Mouse (Mus musculus) intestine, embryonic 16.5 days (tissue): ENCODE measurements around the gene Ndufv3. TPM values are rescaled to one million over a fixed set of nuclear protein-coding genes. Genes with fewer than 3 reads are reported as not detected.

Experiments
- ATAC-seq: fragments of 200-750 bp; cut with Nextera tagmentation; 2 replicates; pipeline ENCODE4 v1.8.0; 2017; ENCODE audit warnings: moderate TSS enrichment, moderate library complexity
- H3K27ac ChIP-seq: fragments of 300-500 bp; sonication (generic); 2 replicates; pipeline ENCODE4 v1.5.1; 2014; ENCODE audit warnings: mild to moderate bottlenecking, low read length
- H3K27me3 ChIP-seq: fragments of 300-500 bp; sonication (generic); replicated peaks from 2 replicates; pipeline ENCODE4 v1.6.1; 2014; ENCODE audit warnings: low read length, control low read depth, mixed read lengths; ENCODE audit not compliant: control insufficient read depth, insufficient read depth
- H3K36me3 ChIP-seq: fragments of 300-500 bp; sonication (generic); 2 replicates; pipeline ENCODE4 v1.6.1; 2014; ENCODE audit warnings: low read length, control low read depth; ENCODE audit not compliant: control insufficient read depth, insufficient read depth
- H3K4me1 ChIP-seq: fragments of 300-500 bp; sonication (generic); 2 replicates; pipeline ENCODE4 v1.6.1; 2014; ENCODE audit warnings: low read length, control low read depth, mixed read lengths; ENCODE audit not compliant: control insufficient read depth, insufficient read depth
- H3K4me2 ChIP-seq: fragments of 300-500 bp; sonication (generic); 2 replicates; pipeline ENCODE4 v1.6.1; 2014; ENCODE audit warnings: low read depth, low read length, control low read depth
- H3K4me3 ChIP-seq: fragments of 300-500 bp; sonication (generic); 2 replicates; pipeline ENCODE4 v1.5.1; 2014; ENCODE audit warnings: mild to moderate bottlenecking, low read length
- H3K9ac ChIP-seq: fragments of 300-500 bp; sonication (generic); 2 replicates; pipeline ENCODE4 v1.6.1; 2014; ENCODE audit warnings: low read depth, low read length
- H3K9me3 ChIP-seq: fragments of 300-500 bp; sonication (generic); 2 replicates; pipeline ENCODE4 v1.6.1; 2016; ENCODE audit warnings: low read length, control low read depth; ENCODE audit not compliant: control insufficient read depth
- WGBS: fragments of 180-500 bp; shearing (Covaris S2); extraction: QIAGEN DNeasy Blood & Tissue Kit; methylation state at CpG from one replicate; pipeline ENCODE4 v1.1.7; 2014; 5-methylcytosine and 5-hydroxymethylcytosine counted together
- polyA plus RNA-seq: library from polyadenylated mRNA; unstranded; fragments of >200 nt; fragmentation: Nextera tagmentation; extraction: Ambion mirVana; gene quantifications from 2 replicates; pipeline ENCODE4 v1.2.1, GENCODE M21; 2015

Gene Ndufv3
- polyA plus RNA-seq, 1 experiment from 2014 or later, result 467 TPM

DNA sequence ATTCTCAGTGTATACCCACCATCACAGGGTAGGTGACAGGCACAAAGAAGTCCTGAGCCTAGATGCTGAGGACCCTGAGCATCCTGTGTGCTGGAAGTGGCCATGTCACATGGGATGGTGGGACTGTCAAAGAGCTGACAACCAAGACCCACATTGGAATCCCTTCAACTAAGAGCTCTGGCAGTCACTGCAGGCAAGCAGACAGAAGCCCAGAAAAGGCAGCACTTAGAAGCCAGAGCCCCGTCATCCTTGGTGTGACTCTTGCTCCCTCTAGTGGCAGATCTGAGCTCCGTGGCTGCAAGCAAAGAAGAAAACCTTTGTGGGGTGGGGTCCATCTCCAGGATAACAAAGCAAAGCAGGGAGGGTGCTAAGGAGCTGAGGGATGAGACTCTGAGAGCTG, 27.5 kb upstream of the Ndufv3 start:
- Histone ChIP-seq H3K27ac (no peak overlapping the region), H3K9me3 (no peaks in the 10 kb centered on the region), H3K4me2 (no peak overlapping the region), H3K36me3 (peaks cover 5% of the 10 kb centered on the region; the same call in 1 of the 2 replicates), H3K9ac (no peak overlapping the region; the same call in 1 of the 2 replicates), H3K4me3 (no peak overlapping the region), H3K27me3 (no peaks in the 10 kb centered on the region), H3K4me1 (no peaks in the 10 kb centered on the region)
- peak; percentile 43 for ATAC-seq
- 0% methylated on average over 2 of the region's 2 CpGs for WGBS

DNA sequence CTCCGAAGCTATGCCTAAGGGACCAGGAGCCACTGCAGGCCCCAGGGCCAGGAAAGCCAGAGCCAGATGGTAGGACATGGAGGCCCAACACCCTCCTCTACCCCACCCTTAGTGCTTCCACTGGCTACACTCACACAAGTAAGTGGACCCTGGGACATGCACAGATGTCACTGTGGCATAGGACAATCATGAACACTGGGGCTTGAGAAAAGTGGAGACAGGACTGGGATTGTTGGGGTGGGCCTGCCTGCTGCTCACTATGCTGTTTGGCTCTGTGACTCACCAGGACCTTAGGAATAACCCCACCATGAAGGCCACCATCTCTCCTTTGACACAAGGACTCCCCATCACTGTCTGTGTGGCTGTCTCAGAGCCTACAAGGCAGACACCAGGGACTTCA, 24.9 kb upstream of the Ndufv3 start:
- 88% methylated on average over 1 of the region's 1 CpGs for WGBS
- H3K9me3 ChIP-seq, result no peaks in the 10 kb centered on the region
- no peak overlapping the region for H3K4me2 ChIP-seq
- H3K36me3 ChIP-seq, result peaks cover 11% of the 10 kb centered on the region
- ATAC-seq, result no peak
- no peak overlapping the region for H3K27ac ChIP-seq
- no peak overlapping the region for H3K9ac ChIP-seq
- H3K27me3 ChIP-seq, result no peaks in the 10 kb centered on the region
- H3K4me1 ChIP-seq, result no peaks in the 10 kb centered on the region
- no peak overlapping the region for H3K4me3 ChIP-seq

DNA sequence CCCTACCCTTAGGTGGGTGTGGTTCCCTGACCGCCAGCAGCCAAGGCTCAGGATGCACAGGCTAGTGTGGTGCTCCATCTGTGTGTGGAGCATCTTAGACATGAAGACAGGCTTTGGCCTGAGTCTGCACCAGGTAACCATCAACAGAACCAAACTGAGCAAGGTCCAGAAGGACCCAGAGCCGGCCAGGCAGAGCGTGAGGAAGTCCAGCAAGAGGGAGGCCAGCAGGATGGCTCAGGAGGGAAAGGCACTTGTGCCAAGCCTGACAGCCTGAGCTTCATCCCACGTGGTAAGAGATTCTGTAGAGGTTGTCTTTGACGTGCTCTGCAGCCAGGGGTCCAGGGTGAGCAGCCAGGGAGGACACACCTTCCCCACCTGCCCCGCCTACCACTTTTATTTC, 22.2 kb upstream of the Ndufv3 start:
- Histone ChIP-seq H3K36me3 (peaks cover 24% of the 10 kb centered on the region), H3K27ac (no peak overlapping the region), H3K4me1 (no peaks in the 10 kb centered on the region), H3K9ac (no peak overlapping the region), H3K4me2 (no peak overlapping the region), H3K4me3 (no peak overlapping the region), H3K27me3 (no peaks in the 10 kb centered on the region), H3K9me3 (no peaks in the 10 kb centered on the region)
- no peak for ATAC-seq
- WGBS, result 83% methylated on average over 6 of the region's 6 CpGs

DNA sequence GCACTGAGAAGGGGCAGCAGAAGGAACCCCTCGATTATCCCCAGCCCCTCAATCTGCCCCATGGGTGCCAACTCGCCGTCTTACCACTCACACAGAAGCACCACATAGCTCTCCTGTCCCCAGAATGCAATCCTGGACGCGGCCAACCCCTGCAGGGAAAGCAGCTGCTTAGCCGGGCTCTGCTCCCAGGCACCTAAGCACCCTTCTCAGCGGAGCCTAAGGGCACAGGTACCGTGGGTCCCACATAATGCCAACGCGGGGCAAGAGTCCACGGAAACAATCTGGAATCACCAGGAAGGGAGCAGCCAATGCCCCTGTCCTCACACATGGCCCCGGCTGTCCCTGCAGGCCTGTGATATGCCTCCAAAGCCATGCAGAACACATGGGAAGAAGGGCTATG, 20.2 kb upstream of the Ndufv3 start:
- H3K9ac ChIP-seq, result no peak overlapping the region
- no peak overlapping the region for H3K27ac ChIP-seq
- no peaks in the 10 kb centered on the region for H3K27me3 ChIP-seq
- no peaks in the 10 kb centered on the region for H3K4me1 ChIP-seq
- no peak for ATAC-seq
- 95% methylated on average over 12 of the region's 12 CpGs for WGBS
- no peaks in the 10 kb centered on the region for H3K9me3 ChIP-seq
- H3K4me3 ChIP-seq, result no peak overlapping the region
- H3K4me2 ChIP-seq, result no peak overlapping the region
- peaks cover 27% of the 10 kb centered on the region for H3K36me3 ChIP-seq

DNA sequence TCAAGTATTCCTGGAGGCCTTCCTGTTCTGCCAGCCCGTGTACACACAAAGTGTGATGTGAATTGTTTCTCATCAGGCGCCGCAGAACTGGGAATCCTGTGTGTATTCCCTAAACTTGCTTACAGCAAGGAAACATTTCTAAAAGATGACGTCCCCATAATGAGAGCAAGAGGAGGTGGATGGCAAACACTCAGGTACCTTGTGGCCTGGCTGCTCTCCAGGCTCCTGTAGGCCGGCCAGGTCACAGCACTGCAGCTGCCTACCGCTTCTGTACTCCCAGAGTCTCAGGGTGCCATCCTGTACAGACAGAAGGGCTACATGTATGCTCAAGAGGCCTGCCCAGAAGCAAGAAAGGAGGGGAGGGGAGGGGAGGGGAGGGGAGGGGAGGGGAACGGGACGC, 19.5 kb upstream of the Ndufv3 start:
- no peaks in the 10 kb centered on the region for H3K9me3 ChIP-seq
- no peak overlapping the region for H3K4me2 ChIP-seq
- H3K9ac ChIP-seq, result no peak overlapping the region
- H3K36me3 ChIP-seq, result peaks cover 28% of the 10 kb centered on the region
- no peaks in the 10 kb centered on the region for H3K4me1 ChIP-seq
- no peak overlapping the region for H3K27ac ChIP-seq
- ATAC-seq, result no peak
- WGBS, result 90% methylated on average over 8 of the region's 8 CpGs
- no peaks in the 10 kb centered on the region for H3K27me3 ChIP-seq
- H3K4me3 ChIP-seq, result no peak overlapping the region

DNA sequence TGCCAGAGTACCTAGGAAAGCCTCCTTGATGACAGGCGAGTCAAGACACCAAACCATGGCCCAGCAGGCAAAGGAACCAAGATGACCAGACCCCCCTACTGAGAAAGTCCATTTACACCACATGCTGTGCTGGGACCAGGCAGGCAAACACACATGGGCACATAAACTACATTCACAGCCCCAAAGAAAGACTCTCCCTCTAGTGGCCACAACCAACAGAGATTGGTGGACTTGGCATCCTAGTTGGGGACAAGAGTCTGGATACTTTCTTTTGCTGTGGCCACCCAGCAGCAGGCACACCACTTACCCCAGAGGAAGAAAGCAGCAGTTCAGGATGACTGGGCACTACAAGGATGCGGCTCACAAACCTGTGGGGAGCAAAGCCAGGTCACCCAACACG, 19.0 kb upstream of the Ndufv3 start:
- no peaks in the 10 kb centered on the region for H3K9me3 ChIP-seq
- H3K9ac ChIP-seq, result no peak overlapping the region
- H3K4me2 ChIP-seq, result no peak overlapping the region
- peaks cover 31% of the 10 kb centered on the region for H3K36me3 ChIP-seq
- H3K4me3 ChIP-seq, result no peak overlapping the region
- H3K4me1 ChIP-seq, result no peaks in the 10 kb centered on the region
- no peak for ATAC-seq
- WGBS, result 90% methylated on average over 3 of the region's 3 CpGs
- H3K27ac ChIP-seq, result no peak overlapping the region
- H3K27me3 ChIP-seq, result no peaks in the 10 kb centered on the region

DNA sequence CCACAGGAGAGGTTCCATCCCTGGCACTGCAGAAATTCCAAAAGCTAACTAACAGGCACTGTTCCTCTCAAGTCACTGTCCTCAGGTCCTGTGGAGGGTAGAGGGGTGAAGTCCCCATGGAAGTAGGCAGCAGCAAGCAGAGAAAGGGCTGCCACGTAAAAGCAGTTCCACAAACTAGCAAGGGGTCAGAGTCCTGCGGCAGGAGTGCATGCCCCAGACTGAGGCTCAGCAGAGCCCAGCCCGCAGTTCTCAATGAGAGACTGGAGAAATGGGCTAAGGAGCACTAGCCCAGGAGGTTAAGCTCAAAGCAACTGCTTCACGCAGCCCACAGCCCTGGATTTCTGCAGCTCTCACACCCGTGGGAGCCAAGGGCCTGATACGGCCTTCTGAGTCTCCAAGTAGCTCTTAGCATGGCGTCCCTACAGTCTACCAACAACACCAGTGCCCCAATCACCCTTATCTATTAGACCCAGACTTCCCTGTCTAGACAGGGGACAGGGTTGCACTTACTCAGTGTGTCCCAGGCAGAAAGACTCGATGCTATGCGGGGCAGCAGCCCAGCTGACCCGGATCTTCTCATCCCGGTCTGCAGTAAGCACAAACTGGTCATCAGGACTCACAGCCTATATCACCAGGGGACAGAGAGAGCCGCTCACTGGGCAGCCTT, 17.5 kb upstream of the Ndufv3 start:
- no peaks in the 10 kb centered on the region for H3K27me3 ChIP-seq
- 0 out of 2 replicates have a peak overlapping the region, but pooled peaks have one; percentile 9 for H3K27ac ChIP-seq
- no peak overlapping the region for H3K4me3 ChIP-seq
- ATAC-seq, result no peak
- 0 out of 2 replicates have a peak, but pooled peaks cover 3% of the 10 kb centered on the region for H3K4me1 ChIP-seq
- no peak overlapping the region for H3K4me2 ChIP-seq
- 80% methylated on average over 12 of the region's 12 CpGs for WGBS
- H3K9ac ChIP-seq, result no peak overlapping the region
- no peaks in the 10 kb centered on the region for H3K9me3 ChIP-seq
- peaks cover 26% of the 10 kb centered on the region for H3K36me3 ChIP-seq

DNA sequence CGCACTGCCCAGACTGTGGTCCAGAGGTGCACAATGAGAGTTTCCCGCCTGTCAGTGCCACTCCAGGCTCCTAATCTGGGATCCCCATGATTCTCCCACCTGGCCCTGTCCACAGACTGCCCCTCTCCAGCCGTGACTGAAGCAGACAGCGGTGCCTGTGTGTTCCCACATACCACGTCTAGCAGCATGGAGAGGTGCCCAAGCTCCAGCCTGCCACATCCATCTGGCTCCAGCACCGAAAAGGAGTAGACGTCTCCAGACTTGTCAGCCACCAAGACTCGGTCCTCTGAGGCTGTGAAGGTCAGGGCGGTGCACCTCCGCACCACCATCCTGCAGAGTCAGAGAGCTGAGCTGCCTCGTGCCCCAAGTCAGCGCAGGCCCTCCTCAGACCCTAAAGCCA, 16.6 kb upstream of the Ndufv3 start:
- ATAC-seq, result no peak

DNA sequence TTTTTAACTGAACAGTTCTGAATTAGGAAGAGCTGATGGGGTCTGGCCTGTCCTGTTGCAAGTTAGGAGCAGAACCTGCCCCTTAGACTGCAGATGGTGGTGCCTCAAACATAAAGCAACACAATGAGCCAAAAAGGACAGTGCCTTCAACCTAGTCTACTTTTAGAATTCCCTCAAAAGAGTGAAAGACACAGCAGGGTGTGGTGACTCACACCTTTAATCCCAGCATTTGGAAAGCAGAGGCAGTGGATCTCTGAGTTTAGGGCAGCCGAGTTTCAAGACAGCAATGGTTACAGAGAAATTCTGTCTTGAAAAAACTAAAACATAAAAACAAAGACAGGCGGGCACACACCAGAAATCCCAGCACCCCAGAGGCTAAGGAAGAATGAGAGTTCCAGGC, 16.0 kb upstream of the Ndufv3 start:
- no peak for ATAC-seq
- Histone ChIP-seq H3K27ac (no peak overlapping the region), H3K9ac (no peak overlapping the region), H3K27me3 (no peaks in the 10 kb centered on the region), H3K4me1 (0 out of 2 replicates have a peak, but pooled peaks cover 3% of the 10 kb centered on the region), H3K4me2 (no peak overlapping the region), H3K36me3 (peaks cover 19% of the 10 kb centered on the region), H3K9me3 (no peaks in the 10 kb centered on the region), H3K4me3 (no peak overlapping the region)
- WGBS, result 87% methylated on average over 2 of the region's 2 CpGs

More for the DNA sequence above, 16.6 kb upstream of the Ndufv3 start:
- WGBS, result 94% methylated on average over 12 of the region's 12 CpGs
- Histone ChIP-seq H3K36me3 (peaks cover 24% of the 10 kb centered on the region), H3K9ac (no peak overlapping the region), H3K27me3 (no peaks in the 10 kb centered on the region), H3K4me3 (no peak overlapping the region), H3K9me3 (no peaks in the 10 kb centered on the region), H3K4me1 (0 out of 2 replicates have a peak, but pooled peaks cover 3% of the 10 kb centered on the region), H3K4me2 (no peak overlapping the region), H3K27ac (no peak overlapping the region)

DNA sequence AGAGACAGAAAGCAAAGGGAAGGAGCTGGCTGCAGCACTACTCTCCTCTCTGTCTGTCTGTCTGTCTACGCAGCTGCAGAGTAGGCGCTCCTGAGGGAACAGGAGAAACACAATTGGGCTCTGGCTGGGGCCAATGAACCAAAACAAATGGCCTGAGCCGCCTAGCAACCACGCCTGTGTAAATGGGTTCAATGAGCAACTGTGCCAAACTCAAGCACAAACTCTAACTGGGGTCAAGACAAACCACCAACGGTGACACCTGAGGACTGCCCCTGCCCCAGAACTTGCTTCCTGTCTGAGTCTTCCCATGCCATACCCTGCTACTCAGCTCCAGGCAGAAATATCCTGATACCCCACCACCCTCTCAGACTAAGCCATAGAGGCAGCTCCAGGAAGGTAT, 14.9 kb upstream of the Ndufv3 start:
- Histone ChIP-seq H3K27me3 (no peaks in the 10 kb centered on the region), H3K9me3 (no peaks in the 10 kb centered on the region), H3K4me3 (no peak overlapping the region), H3K4me2 (no peak overlapping the region), H3K4me1 (0 out of 2 replicates have a peak, but pooled peaks cover 3% of the 10 kb centered on the region), H3K27ac (no peak overlapping the region), H3K36me3 (peaks cover 25% of the 10 kb centered on the region), H3K9ac (no peak overlapping the region)
- WGBS, result 88% methylated on average over 5 of the region's 5 CpGs
- no peak for ATAC-seq
